ENCODE assay signal across 8 mouse cellular contexts in the genomic region with DNA sequence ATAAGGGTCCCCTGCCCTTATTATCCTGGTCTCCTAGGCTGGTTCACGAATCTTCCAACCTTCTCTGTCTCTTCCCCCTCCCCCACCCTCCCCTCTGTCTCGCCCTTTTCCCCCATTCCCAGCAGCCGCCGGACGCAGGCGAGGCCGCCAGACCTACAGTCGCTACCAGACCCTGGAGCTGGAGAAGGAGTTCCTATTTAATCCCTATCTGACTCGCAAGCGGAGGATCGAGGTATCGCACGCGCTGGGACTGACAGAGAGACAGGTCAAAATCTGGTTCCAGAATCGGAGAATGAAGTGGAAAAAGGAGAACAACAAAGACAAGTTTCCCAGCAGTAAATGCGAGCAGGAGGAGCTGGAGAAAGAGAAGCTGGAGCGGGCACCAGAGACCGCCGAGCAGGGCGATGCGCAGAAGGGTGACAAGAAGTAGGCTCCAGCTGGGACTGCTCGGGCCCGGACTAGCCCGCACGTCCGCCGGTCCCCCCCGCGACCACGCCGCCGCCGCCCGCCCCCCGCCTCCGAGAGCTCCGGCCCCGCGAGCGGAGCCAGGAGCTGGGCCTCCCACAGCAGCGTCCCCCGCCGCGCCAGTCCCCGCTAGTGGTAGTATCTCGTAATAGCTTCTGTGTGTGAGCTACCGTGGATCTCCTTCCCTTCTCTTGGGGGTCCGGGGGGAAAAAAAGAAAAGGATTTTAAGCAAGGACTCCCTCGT. TPM values are rescaled to one million over a fixed set of nuclear protein-coding genes. Genes with fewer than 3 reads are reported as not detected.
DNase-seq lines count a peak whose midpoint lies in the region; ATAC-seq and TF ChIP-seq lines count a peak whose summit lies in the region.

No protein-coding gene starts in this region.

- H3K9ac ChIP-seq in liver, embryonic 12.5 days = no peak overlapping the region
- peak overlapping the region; percentile 83 for H3K9ac ChIP-seq in neural tube, embryonic 15.5 days (replicated peaks)

- peak; percentile 77 for DNase-seq in kidney, adult 2 months
- no peak for DNase-seq in kidney, adult 9 months
- DNase-seq in adrenal gland, postnatal 14 days = peak; percentile 82
- DNase-seq in hindbrain, embryonic 10.5 days (ENCODE audit: low spot score) = peak; percentile 68
- no peak for DNase-seq in layer of hippocampus, postnatal 36 days
- no peak for DNase-seq in right cerebral cortex, adult 18-20 months

- under 1% methylated on average over 49 of the region's 49 CpGs for WGBS in kidney, adult 2 months
- under 1% methylated on average over 49 of the region's 49 CpGs for WGBS in hindbrain, embryonic 10.5 days
- whole genome bisulfite sequencing in liver, embryonic 12.5 days (ENCODE audit: insufficient replicate concordance) = 2% methylated on average over 49 of the region's 49 CpGs
- under 1% methylated on average over 49 of the region's 49 CpGs for WGBS in neural tube, embryonic 15.5 days

- peak overlapping the region; percentile 54 for H3K4me2 ChIP-seq in liver, embryonic 12.5 days
- peak overlapping the region; percentile 87 for H3K4me2 ChIP-seq in neural tube, embryonic 15.5 days

- peak overlapping the region; percentile 100 for H3K27ac ChIP-seq in kidney, adult 2 months (ENCODE audit: insufficient read depth, low read depth, low read length)
- H3K27ac ChIP-seq in hindbrain, embryonic 10.5 days = no peak overlapping the region
- no peak overlapping the region for H3K27ac ChIP-seq in liver, embryonic 12.5 days
- peak overlapping the region; percentile 99 for H3K27ac ChIP-seq in neural tube, embryonic 15.5 days (replicated peaks)

- TF ChIP-seq POLR2A in kidney, adult 2 months (IDR thresholded peaks at IDR 0.05; ENCODE audit: low read depth, low read length) = no peak

- peaks cover 17% of the 10 kb centered on the region; the same call in 1 of the 2 replicates for H3K4me1 ChIP-seq in kidney, adult 2 months (ENCODE audit: control insufficient read depth, insufficient read depth, low read length)
- peaks cover 27% of the 10 kb centered on the region for H3K4me1 ChIP-seq in hindbrain, embryonic 10.5 days (replicated peaks)
- peaks cover 5% of the 10 kb centered on the region; the same call in 1 of the 2 replicates for H3K4me1 ChIP-seq in liver, embryonic 12.5 days
- H3K4me1 ChIP-seq in neural tube, embryonic 15.5 days = peaks cover 38% of the 10 kb centered on the region

- no peaks in the 10 kb centered on the region for H3K36me3 ChIP-seq in kidney, adult 2 months (ENCODE audit: control insufficient read depth, insufficient read depth, low read length)
- H3K36me3 ChIP-seq in hindbrain, embryonic 10.5 days = no peaks in the 10 kb centered on the region
- H3K36me3 ChIP-seq in liver, embryonic 12.5 days = no peaks in the 10 kb centered on the region
- H3K36me3 ChIP-seq in neural tube, embryonic 15.5 days = no peaks in the 10 kb centered on the region

- H3K4me3 ChIP-seq in kidney, adult 2 months (ENCODE audit: insufficient read depth, low read depth, low read length) = peak overlapping the region; percentile 79
- peak overlapping the region; percentile 40 for H3K4me3 ChIP-seq in hindbrain, embryonic 10.5 days
- H3K4me3 ChIP-seq in liver, embryonic 12.5 days = peak overlapping the region; percentile 19; the same call in 1 of the 2 replicates
- H3K4me3 ChIP-seq in neural tube, embryonic 15.5 days (replicated peaks) = peak overlapping the region; percentile 60

- no peak for ATAC-seq in liver, embryonic 12.5 days
- ATAC-seq in neural tube, embryonic 15.5 days (ENCODE audit: low FRiP score) = no peak

- no peaks in the 10 kb centered on the region for H3K27me3 ChIP-seq in kidney, adult 2 months (replicated peaks; ENCODE audit: control insufficient read depth, insufficient read depth, low read length)
- peaks cover 100% of the 10 kb centered on the region for H3K27me3 ChIP-seq in hindbrain, embryonic 10.5 days (ENCODE audit: insufficient read depth, poor library complexity, severe bottlenecking)
- H3K27me3 ChIP-seq in liver, embryonic 12.5 days (replicated peaks) = peaks cover 100% of the 10 kb centered on the region
- no peaks in the 10 kb centered on the region for H3K27me3 ChIP-seq in neural tube, embryonic 15.5 days (replicated peaks)

- no peak for TF ChIP-seq CTCF in kidney, adult 2 months (conservative IDR thresholded peaks at IDR 0.05; ENCODE audit: insufficient read depth, insufficient read length, low read depth, low read length)

- H3K9me3 ChIP-seq in hindbrain, embryonic 10.5 days = no peaks in the 10 kb centered on the region
- H3K9me3 ChIP-seq in liver, embryonic 12.5 days (replicated peaks) = no peaks in the 10 kb centered on the region
- no peaks in the 10 kb centered on the region for H3K9me3 ChIP-seq in neural tube, embryonic 15.5 days (replicated peaks)

RNA-seq across cellular contexts. Expression of gene Hoxb7, which starts 2.2 kb away (rescaled TPM):
- 15.5 and 16.5 TPM in 2 replicates for polyA plus RNA-seq in kidney, adult 2 months (2012; rRNA removed)
- 34.3 and 37.8 TPM in 2 replicates for total RNA-seq in adrenal gland, postnatal 14 days (2021)
- polyA plus RNA-seq in hindbrain, embryonic 10.5 days (2016; fragmentation: Nextera tagmentation; extraction: Ambion mirVana) = not detected in 2 replicates
- 0.18 and 0.37 TPM in 2 replicates for polyA plus RNA-seq in liver, embryonic 12.5 days (2016; fragmentation: Nextera tagmentation; extraction: Ambion mirVana)
- polyA plus RNA-seq in neural tube, embryonic 15.5 days (2015; fragmentation: Nextera tagmentation; extraction: Ambion mirVana) = 101 and 115 TPM in 2 replicates
- not detected for total RNA-seq in layer of hippocampus, postnatal 36 days (2021)

RNA-seq across cellular contexts. Expression of gene Hoxb8, which starts 2.5 kb away (rescaled TPM):
- polyA plus RNA-seq in kidney, adult 2 months (2012; rRNA removed) = 51.7 and 69.9 TPM in 2 replicates
- total RNA-seq in adrenal gland, postnatal 14 days (2021) = 56.7 and 59.4 TPM in 2 replicates
- 0.08 TPM in 1 of 2 replicates, not detected in the other for polyA plus RNA-seq in hindbrain, embryonic 10.5 days (2016; fragmentation: Nextera tagmentation; extraction: Ambion mirVana)
- polyA plus RNA-seq in liver, embryonic 12.5 days (2016; fragmentation: Nextera tagmentation; extraction: Ambion mirVana) = not detected in 2 replicates
- polyA plus RNA-seq in neural tube, embryonic 15.5 days (2015; fragmentation: Nextera tagmentation; extraction: Ambion mirVana) = 63.1 and 71.8 TPM in 2 replicates
- total RNA-seq in layer of hippocampus, postnatal 36 days (2021) = not detected

RNA-seq across cellular contexts. Expression of gene Hoxb6, which starts 8.1 kb away (rescaled TPM):
- 62.7 and 67.9 TPM in 2 replicates for polyA plus RNA-seq in kidney, adult 2 months (2012; rRNA removed)
- total RNA-seq in adrenal gland, postnatal 14 days (2021) = 35.7 and 39.8 TPM in 2 replicates
- polyA plus RNA-seq in hindbrain, embryonic 10.5 days (2016; fragmentation: Nextera tagmentation; extraction: Ambion mirVana) = 0.31 TPM in 1 of 2 replicates, not detected in the other
- polyA plus RNA-seq in liver, embryonic 12.5 days (2016; fragmentation: Nextera tagmentation; extraction: Ambion mirVana) = 0.30 TPM in 2 replicates
- polyA plus RNA-seq in neural tube, embryonic 15.5 days (2015; fragmentation: Nextera tagmentation; extraction: Ambion mirVana) = 109 and 135 TPM in 2 replicates
- total RNA-seq in layer of hippocampus, postnatal 36 days (2021) = not detected

RNA-seq across cellular contexts. Expression of gene Hoxb9, which starts 12.9 kb away (rescaled TPM):
- polyA plus RNA-seq in kidney, adult 2 months (2012; rRNA removed) = 27.8 and 29.6 TPM in 2 replicates
- 99.3 and 156 TPM in 2 replicates for total RNA-seq in adrenal gland, postnatal 14 days (2021)
- not detected in 2 replicates for polyA plus RNA-seq in hindbrain, embryonic 10.5 days (2016; fragmentation: Nextera tagmentation; extraction: Ambion mirVana)
- not detected in 2 replicates for polyA plus RNA-seq in liver, embryonic 12.5 days (2016; fragmentation: Nextera tagmentation; extraction: Ambion mirVana)
- 55.7 and 57.5 TPM in 2 replicates for polyA plus RNA-seq in neural tube, embryonic 15.5 days (2015; fragmentation: Nextera tagmentation; extraction: Ambion mirVana)
- not detected for total RNA-seq in layer of hippocampus, postnatal 36 days (2021)

RNA-seq across cellular contexts. Expression of gene Hoxb5, which starts 18.9 kb away (rescaled TPM):
- 7.7 and 8.4 TPM in 2 replicates for polyA plus RNA-seq in kidney, adult 2 months (2012; rRNA removed)
- 17.1 and 18.7 TPM in 2 replicates for total RNA-seq in adrenal gland, postnatal 14 days (2021)
- polyA plus RNA-seq in hindbrain, embryonic 10.5 days (2016; fragmentation: Nextera tagmentation; extraction: Ambion mirVana) = 0.14 and 6.3 TPM in 2 replicates
- polyA plus RNA-seq in liver, embryonic 12.5 days (2016; fragmentation: Nextera tagmentation; extraction: Ambion mirVana) = 1.3 and 1.5 TPM in 2 replicates
- 39.5 and 106 TPM in 2 replicates for polyA plus RNA-seq in neural tube, embryonic 15.5 days (2015; fragmentation: Nextera tagmentation; extraction: Ambion mirVana)
- not detected for total RNA-seq in layer of hippocampus, postnatal 36 days (2021)

Comparison
In these comparisons a context has a peak if more than half of its experiments do, and no peak if none do; other contexts are left out.
1. DNase-seq: peak in kidney, adult 2 months (single experiment), adrenal gland, postnatal 14 days (single experiment) and hindbrain, embryonic 10.5 days (single experiment); none in kidney, adult 9 months (single experiment), layer of hippocampus, postnatal 36 days (0 of 2) and right cerebral cortex, adult 18-20 months (single experiment).
2. H3K27ac ChIP-seq: peak in kidney, adult 2 months (single experiment) and neural tube, embryonic 15.5 days (single experiment); none in hindbrain, embryonic 10.5 days (single experiment) and liver, embryonic 12.5 days (single experiment).
3. H3K4me3 ChIP-seq: peak in every context shown above with its lines; median percentile 79 in kidney, adult 2 months; 60 in neural tube, embryonic 15.5 days; 40 in hindbrain, embryonic 10.5 days; 19 in liver, embryonic 12.5 days.
4. RNA of gene Hoxb7, which starts 2.2 kb away (polyA plus RNA-seq): 101 to 115 TPM in neural tube, embryonic 15.5 days and 15.5 to 16.5 TPM in kidney, adult 2 months; 0.18 to 0.37 TPM in liver, embryonic 12.5 days and not detected in hindbrain, embryonic 10.5 days; every median in the first group is over 10 times any median in the second.
5. RNA of gene Hoxb8, which starts 2.5 kb away (polyA plus RNA-seq): 63.1 to 71.8 TPM in neural tube, embryonic 15.5 days and 51.7 to 69.9 TPM in kidney, adult 2 months; 0.08 TPM in hindbrain, embryonic 10.5 days and not detected in liver, embryonic 12.5 days; every median in the first group is over 10 times any median in the second.
6. RNA of gene Hoxb6, which starts 8.1 kb away (polyA plus RNA-seq): 109 to 135 TPM in neural tube, embryonic 15.5 days and 62.7 to 67.9 TPM in kidney, adult 2 months; 0.31 TPM in hindbrain, embryonic 10.5 days and 0.30 TPM in liver, embryonic 12.5 days; every median in the first group is over 10 times any median in the second.